Mouse (Mus musculus) spleen, adult 12 weeks (tissue): ENCODE results near the gene Wdr83os.
A peak's percentile ranks its signal among the peaks of the same experiment; 100 is the strongest.

Experiments used
- DNase-seq: peaks from one replicate; pipeline ENCODE4 v3.0.0; 2022; ENCODE audit warnings: low spot score

The Wdr83os gene

DNA sequence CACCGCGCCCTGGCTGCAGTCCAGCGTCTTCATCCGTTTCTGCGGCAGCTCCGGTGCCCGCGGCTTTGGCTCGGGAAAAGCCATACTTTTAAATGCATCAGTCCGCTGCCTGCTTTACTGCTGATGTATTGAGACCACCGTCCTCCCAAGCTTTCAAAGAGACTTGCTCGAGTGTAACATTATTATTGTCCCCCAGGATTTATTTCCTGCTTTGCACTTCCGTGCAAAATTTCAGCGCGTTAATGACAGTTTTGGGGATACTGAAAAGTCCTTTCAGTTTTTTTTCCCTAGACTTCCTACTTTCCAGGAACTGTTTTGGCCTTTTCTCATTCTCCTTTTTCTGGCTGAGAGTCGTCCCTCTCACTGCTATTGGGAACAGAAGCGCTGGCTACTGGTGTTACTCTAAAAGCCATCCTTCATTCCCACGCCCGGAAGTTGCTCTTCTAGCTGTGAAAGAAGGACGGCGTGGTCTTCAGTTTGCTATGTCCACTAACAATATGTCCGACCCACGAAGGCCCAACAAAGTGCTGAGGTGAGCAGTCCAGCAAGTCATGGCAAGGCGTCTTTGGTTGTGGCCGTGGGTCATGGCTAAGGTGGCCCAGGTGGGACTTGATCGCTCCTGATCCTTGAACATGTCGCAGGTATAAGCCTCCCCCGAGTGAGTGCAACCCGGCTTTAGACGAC is at the start of gene Wdr83os:
TSS of gene Wdr83os (plus strand) at position 209 of the 684 bp plus-strand sequence.
- DNase-seq, result peak; percentile 63

DNA sequence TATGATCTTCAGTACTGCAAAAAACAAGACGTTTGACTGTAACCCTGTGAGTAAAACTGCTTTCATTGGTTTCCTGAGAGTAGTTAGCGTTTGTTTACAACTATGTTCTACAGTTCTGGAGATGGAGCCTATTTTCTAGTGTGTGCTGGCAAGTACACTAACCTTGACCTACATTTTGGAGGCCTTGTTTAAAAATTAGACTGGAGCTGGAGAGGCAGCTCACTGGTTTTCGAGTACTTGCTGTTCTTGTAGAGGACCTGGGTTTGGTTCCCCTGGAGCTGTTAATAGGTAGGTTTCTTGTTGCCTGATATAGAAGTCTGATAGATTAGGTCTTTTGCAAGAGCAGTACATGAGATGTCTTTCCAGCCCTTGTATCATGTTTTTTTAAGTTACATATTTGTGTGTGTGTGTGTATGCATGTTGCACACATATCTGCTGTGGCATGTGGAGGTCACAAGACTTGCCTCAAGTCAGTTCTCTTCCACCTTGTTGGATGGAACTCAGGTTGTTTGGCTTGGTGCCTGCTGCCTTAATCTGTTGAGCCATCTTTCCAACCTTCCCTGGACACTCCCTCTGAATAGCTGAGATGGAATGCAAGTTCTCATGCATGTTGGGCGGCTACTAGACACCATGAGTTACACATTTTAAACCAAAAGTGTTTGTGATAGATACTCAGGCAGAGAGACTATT is 47.8 kb upstream of the Wdr83os start:
- no peak for DNase-seq

- DNase-seq, result no peak
These were observed 46.7 kb upstream of the Wdr83os start for GRCm38 (mm10) chr8:85033867-85034266.

DNA sequence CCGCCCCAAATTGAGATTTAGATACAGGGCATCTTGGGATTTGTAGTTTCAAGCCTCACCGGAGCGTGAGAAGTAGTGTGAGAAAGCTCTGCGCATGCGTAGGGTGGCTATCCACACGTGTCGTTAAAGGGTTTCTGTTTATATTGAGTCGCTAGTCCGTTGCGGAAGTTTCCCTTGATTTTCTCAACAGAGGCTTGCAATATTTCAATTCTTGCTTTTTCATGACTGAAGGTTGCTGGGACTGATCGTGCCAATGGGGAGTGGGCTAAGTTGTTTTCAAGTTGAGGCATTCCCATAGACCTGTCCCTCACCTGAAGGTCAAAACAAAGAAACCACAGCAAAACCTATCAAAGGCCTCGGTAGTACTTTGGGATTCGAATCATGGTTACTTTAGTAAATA is 45.8 kb upstream of the Wdr83os start:
- peak; percentile 46 for DNase-seq

GRCm38 (mm10) chr8:85035165-85035727 is 45.3 kb upstream of the Wdr83os start:
- DNase-seq, result no peak

DNA sequence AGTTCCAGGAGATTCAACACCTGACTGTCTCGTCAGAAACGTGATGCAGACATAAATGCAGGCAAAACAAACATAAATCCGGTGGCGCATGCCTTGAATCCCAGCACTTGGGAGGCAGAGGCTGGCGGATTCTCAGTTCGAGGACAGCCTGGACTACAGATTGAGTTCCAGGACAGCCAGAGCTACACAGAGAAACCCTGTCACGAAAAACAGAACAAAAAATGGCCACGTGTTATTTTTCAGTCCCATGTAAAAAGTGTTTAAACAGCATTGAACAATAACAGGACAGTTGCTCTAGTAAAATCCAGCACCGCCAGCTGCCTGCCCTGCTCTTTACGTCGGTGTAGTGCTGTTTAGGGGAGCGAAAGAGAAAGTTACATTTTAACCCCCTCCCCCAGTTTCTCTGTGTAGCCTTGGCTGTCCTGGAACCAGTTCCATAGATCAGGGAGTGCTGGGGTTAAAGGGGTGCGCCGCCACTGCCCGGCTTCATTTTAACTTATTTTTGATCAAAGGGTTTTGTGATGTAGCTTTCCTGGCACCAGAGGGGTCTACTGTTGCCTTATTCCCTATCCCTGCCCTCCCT is 44.7 kb upstream of the Wdr83os start:
- peak; percentile 14 for DNase-seq

DNA sequence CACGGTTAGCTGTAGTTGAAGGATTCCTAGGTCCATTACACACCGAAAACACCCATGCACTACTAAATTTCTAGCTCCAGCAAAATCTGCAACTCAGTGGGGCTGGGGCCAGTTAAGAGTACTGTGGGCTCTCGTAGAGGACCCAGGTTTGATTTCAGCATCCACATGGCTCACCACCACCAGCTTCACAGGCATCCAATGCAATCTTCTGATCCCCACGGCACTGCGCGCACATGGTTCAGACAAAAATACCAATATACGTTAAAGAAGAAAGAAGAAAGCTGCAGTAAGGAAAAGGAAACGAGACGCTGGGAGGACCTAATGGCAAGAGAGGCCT is 44.2 kb upstream of the Wdr83os start:
- no peak for DNase-seq

DNA sequence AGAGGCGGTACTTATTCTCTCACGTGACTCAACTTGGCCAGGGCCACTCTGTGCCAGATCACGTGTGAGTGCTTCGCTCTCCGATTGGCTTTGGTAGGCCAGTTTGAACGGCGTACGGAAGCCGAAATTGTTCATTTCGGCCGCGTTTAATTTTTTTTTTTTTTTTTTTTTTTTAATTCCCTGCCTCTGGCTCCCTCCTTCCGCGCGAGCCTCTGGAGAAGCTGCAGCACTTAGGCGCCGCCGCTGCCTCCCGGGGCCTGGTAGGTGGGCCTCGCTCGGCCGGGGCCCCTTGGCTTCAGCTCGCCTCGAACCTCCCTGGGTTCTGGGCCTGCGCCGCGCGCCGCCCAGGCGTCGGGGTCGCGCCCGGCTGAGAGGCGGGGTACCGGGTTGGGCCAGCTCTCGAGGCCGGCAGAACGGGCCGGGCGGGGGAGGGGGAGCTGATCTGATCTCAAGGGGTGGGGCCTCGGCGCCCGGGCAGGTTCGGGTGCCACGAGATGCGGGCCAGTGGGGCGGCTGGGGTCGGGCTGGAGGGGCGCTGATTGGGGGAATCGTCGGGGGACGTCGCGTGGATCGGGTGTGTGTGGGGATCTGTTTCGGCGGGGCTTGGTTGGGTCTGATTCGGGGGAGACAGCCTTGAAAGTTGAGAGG is 43.7 kb upstream of the Wdr83os start, which contains the start of gene Tnpo2:
TSS of gene Tnpo2 (plus strand) at position 198 of the 648 bp plus-strand sequence.
- peak; percentile 80 for DNase-seq

GRCm38 (mm10) chr8:85037366-85037680 is 43.2 kb upstream of the Wdr83os start:
- no peak for DNase-seq

DNA sequence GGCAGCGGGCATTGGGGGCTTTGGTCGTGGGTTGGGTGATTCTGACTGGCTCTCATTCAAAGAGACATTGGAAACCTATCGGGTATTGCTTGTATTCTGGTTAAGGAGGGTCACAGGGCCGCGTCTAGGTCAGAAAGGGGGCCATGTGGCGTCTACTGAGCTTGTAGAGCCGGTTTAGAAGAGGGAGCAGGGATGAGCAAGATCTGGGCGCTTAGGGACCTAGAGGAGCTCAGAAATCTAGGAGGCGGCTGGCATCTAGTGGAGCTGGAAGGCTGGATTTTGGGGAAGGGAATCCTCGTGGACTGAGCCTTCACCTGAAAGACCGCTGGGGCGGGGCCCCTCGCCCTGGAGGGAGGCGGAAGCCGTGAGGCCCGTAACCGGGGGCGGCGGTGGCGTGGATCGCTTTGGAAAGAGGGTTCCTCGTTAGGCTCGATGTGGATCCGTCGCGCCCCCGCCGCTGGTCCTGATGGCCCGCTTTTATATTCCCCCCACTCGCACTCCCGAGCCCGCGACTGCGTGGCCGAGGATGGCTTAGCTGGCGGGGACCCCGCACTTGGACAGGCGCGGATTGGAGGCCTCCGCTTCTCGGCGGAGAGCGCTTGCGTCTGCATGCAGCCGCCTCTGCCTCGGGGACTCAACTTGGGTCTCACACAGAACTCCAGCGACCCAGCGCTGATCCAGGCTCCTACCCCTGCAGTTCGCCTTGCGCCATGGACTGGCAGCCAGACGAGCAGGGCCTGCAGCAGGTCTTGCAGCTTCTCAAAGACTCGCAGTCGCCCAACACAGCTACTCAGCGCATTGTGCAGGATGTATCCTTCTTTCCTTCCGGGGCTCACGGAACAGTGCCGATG is 42.6 kb upstream of the Wdr83os start:
- DNase-seq, result peak; percentile 26

DNA sequence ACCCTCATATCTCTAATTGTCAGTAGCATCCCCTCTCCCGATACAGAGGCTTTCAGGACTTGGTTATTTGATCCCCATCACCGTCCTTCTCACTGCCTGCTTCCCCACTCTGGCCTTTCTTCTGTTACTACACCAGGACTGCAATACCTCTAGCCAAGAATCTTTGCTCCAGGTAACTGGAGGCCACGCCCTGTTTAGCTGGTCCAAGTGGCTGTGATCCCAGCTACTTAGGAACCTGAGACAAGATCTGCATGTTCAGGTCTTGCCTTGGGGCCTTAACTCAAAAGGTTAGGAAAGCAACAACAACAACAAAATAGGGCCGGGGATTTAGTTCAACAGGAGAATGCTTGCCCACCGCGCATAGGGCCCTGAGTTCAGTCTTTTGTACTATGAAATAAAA is 36.9 kb upstream of the Wdr83os start:
- DNase-seq, result no peak

- no peak for DNase-seq
These were observed 23.2 kb upstream of the Wdr83os start for GRCm38 (mm10) chr8:85057367-85057766.

- peak; percentile 78 for DNase-seq
These were observed 20.5 kb upstream of the Wdr83os start, which contains the start of gene Fbxw9 for GRCm38 (mm10) chr8:85059879-85060616. TSS of gene Fbxw9 (plus strand) at chr8:85060055.

DNA sequence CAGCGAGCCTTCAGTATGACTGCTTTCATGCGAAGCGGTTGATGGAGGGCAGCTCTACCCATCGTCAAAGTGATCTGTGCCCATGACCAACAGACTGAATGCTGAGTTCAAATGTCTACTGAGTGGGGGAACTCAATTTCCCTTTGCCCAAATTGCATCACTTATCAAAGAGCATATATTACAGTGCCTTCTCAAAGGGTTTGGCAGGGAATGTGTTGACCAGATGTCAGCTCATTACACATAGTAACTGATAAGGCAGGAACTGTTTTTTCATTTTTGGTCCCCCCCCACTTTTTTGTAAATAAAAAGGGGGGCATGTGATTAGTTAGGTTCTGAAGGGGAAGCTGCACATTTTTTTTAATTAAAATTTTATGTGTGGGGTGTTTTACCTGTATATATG is 17.9 kb upstream of the Wdr83os start:
- DNase-seq, result no peak

GRCm38 (mm10) chr8:85065213-85065612 is 15.3 kb upstream of the Wdr83os start:
- no peak for DNase-seq

- DNase-seq, result no peak
These were observed 13.4 kb upstream of the Wdr83os start for GRCm38 (mm10) chr8:85067155-85067554.

- DNase-seq, result no peak
These were observed 12.6 kb upstream of the Wdr83os start, which contains the start of gene Gm5741 for GRCm38 (mm10) chr8:85067982-85068381. TSS of gene Gm5741 (minus strand) at chr8:85067982.

GRCm38 (mm10) chr8:85071041-85071440 is 9.5 kb upstream of the Wdr83os start:
- no peak for DNase-seq

- DNase-seq, result peak; percentile 73
These were observed 8.8 kb upstream of the Wdr83os start, which contains the start of gene Dhps for GRCm38 (mm10) chr8:85071514-85072281. TSS of gene Dhps (plus strand) at chr8:85071757.

DNA sequence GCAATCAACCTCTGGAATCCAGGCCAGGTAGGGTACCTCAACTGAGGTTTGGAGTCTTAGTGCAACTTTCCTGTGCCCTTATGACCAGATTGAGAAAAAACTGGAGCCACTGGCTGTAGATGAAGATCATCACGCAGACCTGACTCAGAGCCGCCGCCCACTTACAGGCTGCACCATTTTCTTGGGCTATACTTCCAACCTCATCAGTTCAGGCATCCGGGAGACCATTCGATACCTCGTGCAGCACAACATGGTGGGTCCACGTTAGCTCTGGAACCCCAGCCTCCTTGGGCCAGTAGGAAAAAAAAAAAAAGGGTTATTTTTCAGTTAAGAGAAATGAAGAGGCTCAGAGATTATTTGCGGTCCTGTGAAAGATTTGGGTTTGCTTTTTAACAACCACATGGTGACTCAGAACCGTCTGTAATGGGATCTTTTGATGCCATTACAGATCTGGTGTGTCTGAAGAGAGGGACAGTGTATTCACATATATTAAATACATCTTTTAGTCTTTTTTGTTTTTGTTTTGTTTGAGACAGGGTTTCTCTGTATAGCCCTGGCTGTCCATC is 8.1 kb upstream of the Wdr83os start:
- no peak for DNase-seq
